Mouse (Mus musculus) heart, postnatal 0 days (tissue): ENCODE measurements around the gene Prep. TPM values are rescaled to one million over a fixed set of nuclear protein-coding genes. Genes with fewer than 3 reads are reported as not detected.
A peak's percentile ranks its signal among the peaks of the same experiment; 100 is the strongest.

Experiments
- ATAC-seq: fragments of 200-750 bp; cut with Nextera tagmentation; 2 replicates; pipeline ENCODE4 v1.8.0; 2017; ENCODE audit warnings: low read depth, moderate number of reproducible peaks, moderate library complexity; ENCODE audit not compliant: insufficient read depth
- DNase-seq: peaks from one replicate; pipeline ENCODE4 v3.0.0-alpha.2; 2016; ENCODE audit warnings: low spot score
- H3K27ac ChIP-seq: fragments of 300-500 bp; sonication (generic); 2 replicates; pipeline ENCODE4 v1.5.1; 2014; ENCODE audit warnings: low read depth, mild to moderate bottlenecking
- H3K27me3 ChIP-seq: fragments of 300-500 bp; sonication (generic); 2 replicates; pipeline ENCODE4 v1.6.1; 2014; ENCODE audit warnings: low read length, mixed read lengths; ENCODE audit not compliant: control insufficient read depth, insufficient read depth
- H3K36me3 ChIP-seq: fragments of 300-500 bp; sonication (generic); replicated peaks from 2 replicates; pipeline ENCODE4 v1.6.1; 2014; ENCODE audit warnings: low read length, mixed read lengths; ENCODE audit not compliant: control insufficient read depth, insufficient read depth
- H3K4me1 ChIP-seq: fragments of 300-500 bp; sonication (generic); 2 replicates; pipeline ENCODE4 v1.6.1; 2014; ENCODE audit warnings: antibody characterized with exemption; ENCODE audit not compliant: control insufficient read depth, insufficient read depth
- H3K4me2 ChIP-seq: fragments of 300-500 bp; sonication (generic); 2 replicates; pipeline ENCODE4 v1.6.1; 2014; ENCODE audit warnings: low read depth, mild to moderate bottlenecking, low read length, moderate library complexity
- H3K4me3 ChIP-seq: fragments of 300-500 bp; sonication (generic); 2 replicates; pipeline ENCODE4 v1.5.1; 2014; ENCODE audit warnings: low read depth, low read length
- H3K9ac ChIP-seq: fragments of 300-500 bp; sonication (generic); replicated peaks from 2 replicates; pipeline ENCODE4 v1.6.1; 2014; ENCODE audit warnings: low read depth, low read length, mixed read lengths
- H3K9me3 ChIP-seq: fragments of 300-500 bp; sonication (generic); replicated peaks from 2 replicates; pipeline ENCODE4 v1.6.1; 2016; ENCODE audit warnings: low read length; ENCODE audit not compliant: control insufficient read depth
- CTCF ChIP-seq: IDR thresholded peaks from 2 replicates; pipeline ENCODE4 v1.5.1; 2016; ENCODE audit warnings: antibody characterized with exemption, control low read depth, low read depth
- EP300 ChIP-seq: IDR thresholded peaks from 2 replicates; pipeline ENCODE4 v1.6.1; 2016; ENCODE audit warnings: antibody characterized with exemption, low read depth
- WGBS: fragments of 180-500 bp; shearing (Covaris S2); extraction: QIAGEN DNeasy Blood & Tissue Kit; methylation state at CpG from one replicate; pipeline ENCODE4 v1.1.7; 2014; 5-methylcytosine and 5-hydroxymethylcytosine counted together
- polyA plus RNA-seq: library from polyadenylated mRNA; unstranded; fragments of >200 nt; fragmentation: Nextera tagmentation; extraction: Ambion mirVana; gene quantifications from 2 replicates; pipeline ENCODE4 v1.2.1, GENCODE M21; 2015
- total RNA-seq: library from RNA; depleted of rRNA; stranded (reverse); fragments of >200 nt; gene quantifications from 2 replicates; pipeline ENCODE4 v1.2.3, GENCODE M21; 2014; ENCODE audit warnings: low replicate concordance

Prep gene
- total and polyA plus RNA-seq, 2 experiments from 2014 or later: 16.8 to 16.9 TPM

DNA sequence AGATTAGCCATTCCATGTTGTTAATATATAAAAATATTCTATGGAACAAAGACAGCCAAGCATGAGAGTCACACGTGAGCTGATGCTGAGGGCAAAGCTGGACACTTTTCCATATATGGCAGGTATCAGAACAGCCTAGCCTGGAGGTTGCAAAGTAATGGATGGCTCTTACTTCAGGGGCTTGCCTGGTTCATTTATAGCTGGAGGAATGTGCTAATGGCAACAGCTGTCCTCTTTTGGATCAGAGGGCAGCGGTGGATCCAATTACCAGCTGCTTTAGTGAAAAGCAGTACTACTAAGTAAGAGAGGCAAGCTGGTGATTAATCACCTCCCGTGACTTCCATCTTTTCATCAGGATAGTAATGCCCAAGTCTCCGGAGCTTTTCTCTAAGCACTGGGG is 41.8 kb upstream of the Prep start:
- DNase-seq (no peak), ATAC-seq (no peak)
- WGBS: 30% methylated on average over 4 of the region's 4 CpGs
- no peak overlapping the region for H3K4me3 ChIP-seq
- no peak overlapping the region for H3K4me2 ChIP-seq
- H3K4me1 ChIP-seq: no peaks in the 10 kb centered on the region
- H3K36me3 ChIP-seq: no peaks in the 10 kb centered on the region
- H3K27ac ChIP-seq: no peak overlapping the region
- TF ChIP-seq EP300 (no peak), CTCF (no peak)
- H3K9ac ChIP-seq: no peak overlapping the region
- no peaks in the 10 kb centered on the region for H3K27me3 ChIP-seq
- H3K9me3 ChIP-seq: no peaks in the 10 kb centered on the region

DNA sequence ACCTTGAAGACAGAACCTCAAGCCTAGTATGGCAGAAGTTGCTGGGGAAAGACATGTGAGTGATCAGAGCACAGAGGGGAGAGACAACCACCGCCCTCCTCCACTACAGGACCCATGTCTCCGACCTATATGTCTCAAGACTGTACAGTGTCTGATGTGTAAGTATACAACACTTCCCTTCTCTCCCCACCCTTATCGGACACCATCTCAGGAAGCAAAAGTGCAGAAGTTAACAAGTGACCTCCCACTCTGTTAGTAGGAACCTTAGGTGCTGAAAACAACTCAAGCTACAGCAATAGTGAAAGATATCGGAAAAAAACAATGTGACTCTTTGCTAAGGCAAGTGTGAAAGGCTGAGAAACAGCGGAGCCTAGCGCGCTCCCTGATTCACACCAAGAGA is 40.1 kb upstream of the Prep start:
- DNase-seq: no peak
- no peaks in the 10 kb centered on the region for H3K27me3 ChIP-seq
- H3K4me3 ChIP-seq: no peak overlapping the region
- no peak overlapping the region for H3K4me2 ChIP-seq
- no peak for ATAC-seq
- H3K27ac ChIP-seq: no peak overlapping the region
- H3K4me1 ChIP-seq: no peaks in the 10 kb centered on the region
- WGBS: 85% methylated on average over 7 of the region's 7 CpGs
- H3K9me3 ChIP-seq: no peaks in the 10 kb centered on the region
- TF ChIP-seq EP300 (no peak), CTCF (no peak)
- H3K36me3 ChIP-seq: no peaks in the 10 kb centered on the region
- H3K9ac ChIP-seq: no peak overlapping the region

DNA sequence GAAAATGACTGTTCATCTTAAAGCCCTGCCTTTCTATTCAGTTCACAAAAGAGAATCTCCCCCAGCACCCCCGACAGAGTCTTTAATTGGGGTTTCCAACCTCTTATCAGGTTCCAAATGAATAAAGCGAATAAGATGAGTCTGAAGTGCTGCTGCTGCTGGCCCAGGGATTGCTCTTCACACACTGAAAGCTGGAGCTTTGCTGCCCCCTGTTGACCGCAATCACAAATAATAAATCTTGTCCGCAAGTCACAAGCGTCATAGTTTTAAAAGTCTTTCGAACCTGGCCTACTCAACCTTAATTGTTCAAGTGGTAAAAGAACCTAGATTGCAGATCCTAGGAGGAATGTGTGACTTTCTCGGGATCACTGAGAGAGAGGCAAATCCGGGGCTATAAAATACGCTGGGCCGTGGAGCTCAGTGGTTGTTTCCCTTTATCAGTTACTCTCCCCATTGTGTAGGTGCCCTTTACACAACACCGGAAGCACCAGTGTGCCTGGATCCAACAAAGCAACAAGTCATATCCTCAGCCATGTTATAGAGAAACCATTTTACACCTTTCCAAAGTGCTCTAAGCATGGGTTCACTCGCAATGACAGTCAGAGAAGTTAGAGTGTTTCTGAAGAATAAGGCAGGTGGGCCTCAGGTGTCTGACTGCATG is 21.6 kb upstream of the Prep start:
- no peak overlapping the region for H3K9ac ChIP-seq
- DNase-seq (peak; percentile 70), ATAC-seq (0 out of 2 replicates have a peak, but pooled peaks have one; percentile 30)
- H3K4me3 ChIP-seq: no peak overlapping the region
- H3K27me3 ChIP-seq: no peaks in the 10 kb centered on the region
- 25% methylated on average over 12 of the region's 12 CpGs for WGBS
- H3K9me3 ChIP-seq: no peaks in the 10 kb centered on the region
- H3K36me3 ChIP-seq: no peaks in the 10 kb centered on the region
- H3K4me1 ChIP-seq: 0 out of 2 replicates have a peak, but pooled peaks cover 6% of the 10 kb centered on the region
- no peak overlapping the region for H3K4me2 ChIP-seq
- H3K27ac ChIP-seq: no peak overlapping the region
- no peak for TF ChIP-seq EP300
- TF ChIP-seq CTCF: peak; percentile 72

DNA sequence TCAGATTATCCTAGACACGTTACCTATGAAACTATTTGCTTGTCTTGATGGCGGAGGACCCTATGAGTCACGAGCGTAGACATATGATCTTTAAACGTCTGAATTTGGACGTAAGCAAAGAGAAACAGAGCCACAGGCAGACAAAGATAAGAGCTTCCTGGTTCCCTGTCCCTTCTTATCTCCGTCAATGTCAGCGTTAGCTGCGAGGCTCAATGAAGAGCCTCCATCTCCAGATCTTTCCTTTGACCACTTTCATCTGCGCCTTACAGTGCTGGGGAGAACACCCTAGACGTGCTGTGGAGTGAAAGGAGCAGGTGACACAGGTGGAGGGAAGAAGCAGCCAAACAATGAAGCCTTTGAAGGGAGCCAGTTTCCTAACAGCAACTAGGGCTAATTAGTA is 18.8 kb upstream of the Prep start:
- ATAC-seq (no peak), DNase-seq (no peak)
- 12% methylated on average over 11 of the region's 11 CpGs for WGBS
- no peak overlapping the region for H3K9ac ChIP-seq
- no peaks in the 10 kb centered on the region for H3K9me3 ChIP-seq
- no peak for TF ChIP-seq EP300
- TF ChIP-seq CTCF: no peak
- 0 out of 2 replicates have a peak, but pooled peaks cover 6% of the 10 kb centered on the region for H3K4me1 ChIP-seq
- H3K36me3 ChIP-seq: no peaks in the 10 kb centered on the region
- H3K27me3 ChIP-seq: no peaks in the 10 kb centered on the region
- H3K4me3 ChIP-seq: no peak overlapping the region
- H3K27ac ChIP-seq: no peak overlapping the region
- peak overlapping the region; percentile 44 for H3K4me2 ChIP-seq

DNA sequence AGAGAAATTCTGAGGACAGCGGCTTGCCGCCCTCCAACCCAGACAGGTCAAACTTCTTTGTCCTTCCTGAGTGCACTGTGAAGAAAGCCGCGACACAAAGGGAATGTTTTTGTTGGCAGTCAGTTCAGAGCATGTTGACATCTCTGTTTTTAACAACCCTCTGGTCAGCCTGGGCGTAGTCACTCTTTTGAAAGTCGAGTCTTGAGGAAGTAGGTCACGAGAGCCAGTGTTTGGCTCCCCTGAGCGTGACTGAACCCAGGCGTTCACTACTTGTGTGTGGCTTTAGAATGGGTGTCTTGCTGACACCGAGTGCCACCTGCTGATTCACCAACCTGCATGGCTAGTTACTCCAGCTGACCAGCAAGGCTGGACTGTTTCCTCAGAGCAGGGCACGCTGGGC is 18.4 kb upstream of the Prep start:
- peak; percentile 32; the same call in 1 of the 2 replicates for ATAC-seq
- no peaks in the 10 kb centered on the region for H3K9me3 ChIP-seq
- H3K4me3 ChIP-seq: no peak overlapping the region
- TF ChIP-seq CTCF: no peak
- TF ChIP-seq EP300: no peak
- no peak overlapping the region for H3K27ac ChIP-seq
- H3K9ac ChIP-seq: no peak overlapping the region
- no peaks in the 10 kb centered on the region for H3K27me3 ChIP-seq
- WGBS: 19% methylated on average over 11 of the region's 11 CpGs
- DNase-seq: no peak
- H3K36me3 ChIP-seq: no peaks in the 10 kb centered on the region
- peak overlapping the region; percentile 44 for H3K4me2 ChIP-seq
- H3K4me1 ChIP-seq: 0 out of 2 replicates have a peak, but pooled peaks cover 6% of the 10 kb centered on the region
